Comparison of ENCODE assay signal across 12 mouse cellular contexts in genomic region chr5:104112511-104112910, GRCm38 (mm10). TPM values are rescaled to one million over a fixed set of nuclear protein-coding genes. Genes with fewer than 3 reads are reported as not detected.
DNase-seq lines count a peak whose midpoint lies in the region; ATAC-seq and TF ChIP-seq lines count a peak whose summit lies in the region.
"Had no signal": no experiment of that assay in that cellular context is flagged by ENCODE, and none has a peak within 500 bp of the region (broad histone marks: within the 10 kb centered on the region; RNA-seq: fewer than 3 reads in every experiment).

No protein-coding gene starts in this region.

- no peak for ATAC-seq in kidney, postnatal 0 days (replicated peaks; ENCODE audit: low FRiP score, low read depth)
- ATAC-seq in forebrain, embryonic 11.5 days (replicated peaks; ENCODE audit: low FRiP score) = no peak
- ATAC-seq in hindbrain, embryonic 16.5 days = no peak
- ATAC-seq in neural tube, embryonic 13.5 days (ENCODE audit: low read depth) = no peak
- ATAC-seq in cerebellum, adult (ENCODE audit: insufficient number of reproducible peaks, low FRiP score, low TSS enrichment) = no peak

- H3K27ac ChIP-seq in kidney, postnatal 0 days = peak overlapping the region; percentile 76
- H3K27ac ChIP-seq in forebrain, embryonic 11.5 days (ENCODE audit: low read depth, low read length) = 0 out of 2 replicates have a peak overlapping the region, but pooled peaks have one; percentile 50
- H3K27ac ChIP-seq in hindbrain, embryonic 16.5 days (ENCODE audit: low read depth, low read length) = peak overlapping the region; percentile 83
- peak overlapping the region; percentile 85 for H3K27ac ChIP-seq in neural tube, embryonic 13.5 days (replicated peaks)
- H3K27ac ChIP-seq: macrophage had no signal

- H3K27me3 ChIP-seq in kidney, postnatal 0 days (ENCODE audit: insufficient read depth, low read length) = no peaks in the 10 kb centered on the region
- H3K27me3 ChIP-seq in forebrain, embryonic 11.5 days (ENCODE audit: control insufficient read depth, insufficient read depth, low read length) = no peaks in the 10 kb centered on the region
- H3K27me3 ChIP-seq in hindbrain, embryonic 16.5 days (replicated peaks; ENCODE audit: control insufficient read depth, insufficient read depth, low read length) = no peaks in the 10 kb centered on the region
- no peaks in the 10 kb centered on the region for H3K27me3 ChIP-seq in neural tube, embryonic 13.5 days

- peaks cover 24% of the 10 kb centered on the region for H3K4me1 ChIP-seq in kidney, postnatal 0 days (replicated peaks; ENCODE audit: insufficient read depth, low read length)
- H3K4me1 ChIP-seq in forebrain, embryonic 11.5 days (replicated peaks; ENCODE audit: control insufficient read depth, insufficient read depth, low read length) = peaks cover 46% of the 10 kb centered on the region
- peaks cover 45% of the 10 kb centered on the region for H3K4me1 ChIP-seq in hindbrain, embryonic 16.5 days (ENCODE audit: control insufficient read depth, insufficient read depth, low read depth, low read length)
- H3K4me1 ChIP-seq in neural tube, embryonic 13.5 days (replicated peaks) = peaks cover 77% of the 10 kb centered on the region

- no peaks in the 10 kb centered on the region for H3K9me3 ChIP-seq in kidney, postnatal 0 days (replicated peaks; ENCODE audit: low read length)
- no peaks in the 10 kb centered on the region for H3K9me3 ChIP-seq in forebrain, embryonic 11.5 days (ENCODE audit: control insufficient read depth, low read length)
- H3K9me3 ChIP-seq in hindbrain, embryonic 16.5 days (ENCODE audit: control insufficient read depth, low read length) = no peaks in the 10 kb centered on the region
- no peaks in the 10 kb centered on the region for H3K9me3 ChIP-seq in neural tube, embryonic 13.5 days

- H3K9ac ChIP-seq in kidney, postnatal 0 days (ENCODE audit: low read depth, low read length) = peak overlapping the region; percentile 42
- H3K9ac ChIP-seq in forebrain, embryonic 11.5 days (ENCODE audit: low read length) = no peak overlapping the region; the same call in 1 of the 2 replicates
- peak overlapping the region; percentile 24 for H3K9ac ChIP-seq in hindbrain, embryonic 16.5 days (ENCODE audit: low read depth, low read length)
- H3K9ac ChIP-seq in neural tube, embryonic 13.5 days = peak overlapping the region; percentile 68

- peak overlapping the region; percentile 23 for H3K4me3 ChIP-seq in kidney, postnatal 0 days (replicated peaks; ENCODE audit: low read depth, low read length)
- no peak overlapping the region for H3K4me3 ChIP-seq in forebrain, embryonic 11.5 days (ENCODE audit: low read depth, low read length)
- H3K4me3 ChIP-seq in hindbrain, embryonic 16.5 days (ENCODE audit: low read length) = peak overlapping the region; percentile 32
- H3K4me3 ChIP-seq in neural tube, embryonic 13.5 days = peak overlapping the region; percentile 36

- DNase-seq in kidney, postnatal 0 days (ENCODE audit: low spot score) = no peak
- DNase-seq in kidney, adult 18-20 months = no peak
- no peak for DNase-seq in forebrain, embryonic 11.5 days (ENCODE audit: low spot score)
- DNase-seq in gastrocnemius, postnatal 10 days = no peak
- no peak for DNase-seq in layer of hippocampus, adult 9-10 months (ENCODE audit: low spot score)

- 15% methylated on average over 5 of the region's 5 CpGs for WGBS in kidney, postnatal 0 days
- WGBS in forebrain, embryonic 11.5 days = 32% methylated on average over 5 of the region's 5 CpGs
- WGBS in hindbrain, embryonic 16.5 days = 9% methylated on average over 5 of the region's 5 CpGs
- WGBS in neural tube, embryonic 13.5 days = 3% methylated on average over 5 of the region's 5 CpGs

- no peak for TF ChIP-seq CTCF in kidney, postnatal 0 days (IDR thresholded peaks at IDR 0.05; ENCODE audit: low read depth)

- no peaks in the 10 kb centered on the region for H3K36me3 ChIP-seq in kidney, postnatal 0 days (ENCODE audit: insufficient read depth, low read length)
- no peaks in the 10 kb centered on the region for H3K36me3 ChIP-seq in forebrain, embryonic 11.5 days (ENCODE audit: control insufficient read depth, insufficient read depth, low read length)
- no peaks in the 10 kb centered on the region for H3K36me3 ChIP-seq in hindbrain, embryonic 16.5 days (ENCODE audit: control insufficient read depth, insufficient read depth, low read length)
- H3K36me3 ChIP-seq in neural tube, embryonic 13.5 days = no peaks in the 10 kb centered on the region

- H3K4me2 ChIP-seq in kidney, postnatal 0 days (ENCODE audit: low read length) = peak overlapping the region; percentile 49
- H3K4me2 ChIP-seq in forebrain, embryonic 11.5 days (ENCODE audit: low read depth, low read length, severe bottlenecking) = peak overlapping the region; percentile 31; the same call in 1 of the 2 replicates
- peak overlapping the region; percentile 53 for H3K4me2 ChIP-seq in hindbrain, embryonic 16.5 days (ENCODE audit: low read length)
- H3K4me2 ChIP-seq in neural tube, embryonic 13.5 days = peak overlapping the region; percentile 53

RNA-seq across cellular contexts. Expression of gene Sparcl1, which starts 1.0 kb away (rescaled TPM):
- 67.2 and 77.5 TPM in 2 replicates for polyA plus RNA-seq in kidney, postnatal 0 days (2015; fragmentation: Nextera tagmentation; extraction: Ambion mirVana)
- polyA plus RNA-seq in forebrain, embryonic 11.5 days (2014; fragmentation: Nextera tagmentation; extraction: Ambion mirVana) = 23.3 and 24.1 TPM in 2 replicates
- 481 and 585 TPM in 2 replicates for polyA plus RNA-seq in hindbrain, embryonic 16.5 days (2015; fragmentation: Nextera tagmentation; extraction: Ambion mirVana)
- 195 and 200 TPM in 2 replicates for polyA plus RNA-seq in neural tube, embryonic 13.5 days (2015; fragmentation: Nextera tagmentation; extraction: Ambion mirVana)
- total RNA-seq in gastrocnemius, postnatal 10 days (2021) = 100 to 1,000 TPM; 231 to 240 TPM
- total RNA-seq: MEL had no signal
- polyA plus RNA-seq: macrophage had no signal

RNA-seq across cellular contexts. Expression of gene Gm17660, which starts 35.1 kb away (rescaled TPM):
- polyA plus RNA-seq in kidney, postnatal 0 days (2015; fragmentation: Nextera tagmentation; extraction: Ambion mirVana) = not detected in 2 replicates
- polyA plus RNA-seq in forebrain, embryonic 11.5 days (2014; fragmentation: Nextera tagmentation; extraction: Ambion mirVana) = not detected in 2 replicates
- polyA plus RNA-seq in hindbrain, embryonic 16.5 days (2015; fragmentation: Nextera tagmentation; extraction: Ambion mirVana) = 0.44 TPM in 1 of 2 replicates, not detected in the other
- polyA plus RNA-seq in neural tube, embryonic 13.5 days (2015; fragmentation: Nextera tagmentation; extraction: Ambion mirVana) = not detected in 2 replicates
- total RNA-seq in gastrocnemius, postnatal 10 days (2021) = not detected
- total RNA-seq: heart, postnatal 36 days; MEL had no signal
- polyA plus RNA-seq: macrophage; spleen, adult 2 months had no signal

RNA-seq across cellular contexts. Expression of gene Dspp, which starts 58.0 kb away (rescaled TPM):
- polyA plus RNA-seq in kidney, postnatal 0 days (2015; fragmentation: Nextera tagmentation; extraction: Ambion mirVana) = not detected in 2 replicates
- polyA plus RNA-seq in forebrain, embryonic 11.5 days (2014; fragmentation: Nextera tagmentation; extraction: Ambion mirVana) = not detected in 2 replicates
- not detected in 2 replicates for polyA plus RNA-seq in hindbrain, embryonic 16.5 days (2015; fragmentation: Nextera tagmentation; extraction: Ambion mirVana)
- not detected in 2 replicates for polyA plus RNA-seq in neural tube, embryonic 13.5 days (2015; fragmentation: Nextera tagmentation; extraction: Ambion mirVana)
- total RNA-seq in gastrocnemius, postnatal 10 days (2021) = not detected
- total RNA-seq: heart, postnatal 36 days; MEL had no signal
- polyA plus RNA-seq: macrophage; spleen, adult 2 months had no signal
